In the genomic region with DNA sequence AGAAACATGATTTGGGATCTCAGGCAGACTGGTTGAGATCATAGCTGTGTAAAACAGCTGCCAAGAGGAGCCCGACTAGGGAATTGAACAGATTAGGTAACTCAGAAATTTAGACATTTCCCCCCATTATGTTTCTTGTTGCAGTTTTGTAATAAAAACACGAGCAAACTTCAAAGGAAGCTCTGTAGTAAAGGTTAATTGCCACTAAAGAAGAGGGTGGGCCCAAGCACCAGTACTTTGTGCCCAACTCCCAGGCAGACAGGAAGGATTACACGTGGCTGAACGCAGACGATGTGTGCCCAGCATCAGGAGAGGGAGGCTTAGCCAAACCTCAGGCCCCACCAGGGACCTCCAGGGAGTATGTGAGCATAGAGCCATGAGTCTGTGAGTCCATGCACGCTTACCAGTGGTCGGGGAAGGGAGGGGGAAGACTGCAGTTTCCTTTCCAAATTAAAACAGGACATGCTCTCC, we compare ENCODE assay signal across 10 mouse cellular contexts.
DNase-seq lines count a peak whose midpoint lies in the region; ATAC-seq lines count a peak whose summit lies in the region.
"Had no signal": no experiment of that assay in that cellular context is flagged by ENCODE, and none has a peak within 500 bp of the region (broad histone marks: within the 10 kb centered on the region; RNA-seq: fewer than 3 reads in every experiment).

No protein-coding gene starts in this region.

- H3K4me1 ChIP-seq in midbrain, embryonic 11.5 days (ENCODE audit: control insufficient read depth, insufficient read depth, low read length) = peaks cover 4% of the 10 kb centered on the region
- no peaks in the 10 kb centered on the region for H3K4me1 ChIP-seq in midbrain, embryonic 15.5 days
- peaks cover 17% of the 10 kb centered on the region for H3K4me1 ChIP-seq in heart, embryonic 16.5 days (ENCODE audit: control insufficient read depth, insufficient read depth, low read length)
- no peaks in the 10 kb centered on the region for H3K4me1 ChIP-seq in hindbrain, embryonic 11.5 days (replicated peaks; ENCODE audit: control insufficient read depth, insufficient read depth, low read length)

- ATAC-seq in midbrain, embryonic 11.5 days (ENCODE audit: low FRiP score) = no peak
- no peak; the same call in 1 of the 2 replicates for ATAC-seq in midbrain, embryonic 15.5 days (replicated peaks)
- peak; percentile 66 for ATAC-seq in heart, embryonic 16.5 days (replicated peaks; ENCODE audit: extremely low read depth, insufficient read depth, low FRiP score)
- no peak for ATAC-seq in hindbrain, embryonic 11.5 days (ENCODE audit: low FRiP score)

- no peaks in the 10 kb centered on the region for H3K9me3 ChIP-seq in midbrain, embryonic 11.5 days (ENCODE audit: control insufficient read depth, low read length)
- no peaks in the 10 kb centered on the region for H3K9me3 ChIP-seq in midbrain, embryonic 15.5 days
- H3K9me3 ChIP-seq in heart, embryonic 16.5 days (replicated peaks; ENCODE audit: control insufficient read depth, low read length) = no peaks in the 10 kb centered on the region
- no peaks in the 10 kb centered on the region for H3K9me3 ChIP-seq in hindbrain, embryonic 11.5 days (ENCODE audit: control insufficient read depth, low read length)
- H3K9me3 ChIP-seq: embryonic facial prominence, embryonic 15.5 days had no signal

- H3K4me2 ChIP-seq in midbrain, embryonic 11.5 days = no peak overlapping the region
- H3K4me2 ChIP-seq in midbrain, embryonic 15.5 days = no peak overlapping the region
- H3K4me2 ChIP-seq in heart, embryonic 16.5 days (ENCODE audit: low read depth, low read length) = no peak overlapping the region
- no peak overlapping the region for H3K4me2 ChIP-seq in hindbrain, embryonic 11.5 days (replicated peaks; ENCODE audit: low read depth, low read length)
- H3K4me2 ChIP-seq: embryonic facial prominence, embryonic 15.5 days had no signal

- H3K36me3 ChIP-seq in midbrain, embryonic 11.5 days (ENCODE audit: control insufficient read depth, insufficient read depth, low read length) = no peaks in the 10 kb centered on the region
- H3K36me3 ChIP-seq in midbrain, embryonic 15.5 days (replicated peaks) = no peaks in the 10 kb centered on the region
- H3K36me3 ChIP-seq in heart, embryonic 16.5 days (ENCODE audit: control insufficient read depth, insufficient read depth) = no peaks in the 10 kb centered on the region
- H3K36me3 ChIP-seq in hindbrain, embryonic 11.5 days (ENCODE audit: control insufficient read depth, insufficient read depth, low read length) = no peaks in the 10 kb centered on the region
- H3K36me3 ChIP-seq: embryonic facial prominence, embryonic 15.5 days had no signal

- DNase-seq in midbrain, embryonic 11.5 days (ENCODE audit: low spot score, missing footprints) = peak; percentile 82
- DNase-seq in gastrocnemius, adult 18-20 months (ENCODE audit: low spot score) = peak; percentile 50
- DNase-seq in lung, postnatal 36 days = peak; percentile 27
- DNase-seq in T-cell, adult 2 months (ENCODE audit: low spot score) = no peak
- no peak for DNase-seq in cerebellum, postnatal 25 days
- no peak for DNase-seq in hindbrain, embryonic 11.5 days (ENCODE audit: low spot score)
- DNase-seq: right cerebral cortex, postnatal 14 days had no signal

- WGBS in midbrain, embryonic 11.5 days = 33% methylated on average over 7 of the region's 7 CpGs
- WGBS in midbrain, embryonic 15.5 days = 26% methylated on average over 7 of the region's 7 CpGs
- WGBS in heart, embryonic 16.5 days = 38% methylated on average over 7 of the region's 7 CpGs
- WGBS in hindbrain, embryonic 11.5 days = 51% methylated on average over 7 of the region's 7 CpGs

- no peaks in the 10 kb centered on the region for H3K27me3 ChIP-seq in midbrain, embryonic 11.5 days (ENCODE audit: control insufficient read depth, insufficient read depth, low read length)
- no peaks in the 10 kb centered on the region for H3K27me3 ChIP-seq in midbrain, embryonic 15.5 days (replicated peaks)
- no peaks in the 10 kb centered on the region for H3K27me3 ChIP-seq in heart, embryonic 16.5 days (ENCODE audit: control insufficient read depth, insufficient read depth, low read length)
- H3K27me3 ChIP-seq in hindbrain, embryonic 11.5 days (ENCODE audit: control insufficient read depth, insufficient read depth, low read length) = no peaks in the 10 kb centered on the region
- H3K27me3 ChIP-seq: embryonic facial prominence, embryonic 15.5 days had no signal

- no peak overlapping the region for H3K27ac ChIP-seq in midbrain, embryonic 11.5 days (ENCODE audit: low read depth, low read length)
- no peak overlapping the region for H3K27ac ChIP-seq in midbrain, embryonic 15.5 days
- peak overlapping the region; percentile 66 for H3K27ac ChIP-seq in heart, embryonic 16.5 days (ENCODE audit: low read length)
- H3K27ac ChIP-seq in hindbrain, embryonic 11.5 days (ENCODE audit: low read depth, low read length) = no peak overlapping the region
- H3K27ac ChIP-seq: embryonic facial prominence, embryonic 15.5 days had no signal

- no peak overlapping the region for H3K9ac ChIP-seq in midbrain, embryonic 11.5 days (ENCODE audit: low read length)
- no peak overlapping the region for H3K9ac ChIP-seq in midbrain, embryonic 15.5 days
- H3K9ac ChIP-seq in heart, embryonic 16.5 days (ENCODE audit: low read length) = no peak overlapping the region
- H3K9ac ChIP-seq in hindbrain, embryonic 11.5 days (ENCODE audit: low read depth, low read length) = no peak overlapping the region
- H3K9ac ChIP-seq: embryonic facial prominence, embryonic 15.5 days had no signal

- H3K4me3 ChIP-seq in midbrain, embryonic 11.5 days (ENCODE audit: low read depth, low read length) = no peak overlapping the region
- no peak overlapping the region for H3K4me3 ChIP-seq in midbrain, embryonic 15.5 days
- no peak overlapping the region for H3K4me3 ChIP-seq in heart, embryonic 16.5 days (ENCODE audit: low read length)
- no peak overlapping the region for H3K4me3 ChIP-seq in hindbrain, embryonic 11.5 days (ENCODE audit: low read depth, low read length)
- H3K4me3 ChIP-seq: embryonic facial prominence, embryonic 15.5 days had no signal

Comparison
In these comparisons a context has a peak if more than half of its experiments do, and no peak if none do; other contexts are left out.
1. DNase-seq: peak in midbrain, embryonic 11.5 days (single experiment), gastrocnemius, adult 18-20 months (single experiment) and lung, postnatal 36 days (single experiment); none in T-cell, adult 2 months (single experiment), cerebellum, postnatal 25 days (0 of 2) and hindbrain, embryonic 11.5 days (single experiment).